Mouse (Mus musculus) splenic B cell, adult 2 months (primary cell): ENCODE data around the gene Eif3f.

Experiments
- DNase-seq: peaks from one replicate; pipeline ENCODE4 v3.0.0-alpha.2; 2011; ENCODE audit warnings: low read depth, low spot score
- H3K27me3 ChIP-seq: 2 replicates; pipeline ENCODE4 v1.6.1; 2012; ENCODE audit warnings: mild to moderate bottlenecking, low read length, moderate library complexity, mixed read lengths; ENCODE audit not compliant: control insufficient read depth, poor library complexity, insufficient read depth, severe bottlenecking
- H3K36me3 ChIP-seq: 2 replicates; pipeline ENCODE4 v1.6.1; 2012; ENCODE audit warnings: mild to moderate bottlenecking, low read length, moderate library complexity, mixed read lengths; ENCODE audit not compliant: control insufficient read depth, poor library complexity, insufficient read depth, severe bottlenecking

Eif3f gene

DNA sequence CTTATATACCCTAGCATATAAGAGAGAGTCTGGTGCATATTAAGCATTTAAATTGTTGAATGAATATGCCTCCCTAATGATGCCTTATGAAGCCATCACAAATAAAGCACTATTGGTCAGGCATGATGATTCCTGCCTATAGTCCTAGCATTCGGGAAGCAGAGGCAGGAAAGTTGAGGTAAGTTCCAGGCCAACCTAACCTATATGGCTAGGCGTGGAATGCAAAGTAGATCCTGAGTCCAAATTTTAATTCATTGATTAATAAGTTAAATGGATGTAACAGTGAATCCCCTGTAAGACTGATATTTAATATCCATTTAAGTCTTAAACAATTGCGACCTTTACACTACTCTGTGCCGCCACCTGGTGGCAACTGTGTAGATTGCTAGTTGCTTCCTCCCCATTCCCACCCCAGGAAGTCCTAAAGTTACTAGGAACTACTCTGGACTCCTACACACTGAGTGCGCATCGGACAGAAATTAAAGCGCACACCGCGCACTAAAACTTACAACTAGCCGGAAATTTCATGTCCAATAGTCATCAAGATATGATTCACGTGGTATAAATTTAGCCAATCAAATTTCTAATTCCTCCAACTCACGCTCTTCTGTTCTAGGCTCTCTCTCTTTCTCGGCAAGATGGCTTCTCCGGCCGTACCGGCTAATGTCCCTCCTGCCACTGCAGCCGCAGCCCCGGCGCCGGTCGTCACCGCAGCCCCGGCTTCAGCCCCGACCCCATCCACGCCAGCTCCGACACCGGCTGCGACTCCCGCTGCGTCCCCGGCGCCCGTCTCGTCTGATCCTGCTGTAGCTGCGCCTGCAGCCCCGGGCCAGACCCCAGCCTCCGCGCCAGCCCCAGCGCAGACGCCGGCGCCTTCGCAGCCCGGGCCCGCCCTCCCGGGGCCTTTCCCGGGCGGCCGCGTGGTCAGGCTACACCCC lies at the start of gene Eif3f:
Gene Eif3f, plus strand, starts transcription at position 624 of the 938 bp plus-strand sequence.
- peak; percentile 99 for DNase-seq
- Histone ChIP-seq H3K36me3 (peaks cover 14% of the 10 kb centered on the region), H3K27me3 (no peaks in the 10 kb centered on the region)

DNA sequence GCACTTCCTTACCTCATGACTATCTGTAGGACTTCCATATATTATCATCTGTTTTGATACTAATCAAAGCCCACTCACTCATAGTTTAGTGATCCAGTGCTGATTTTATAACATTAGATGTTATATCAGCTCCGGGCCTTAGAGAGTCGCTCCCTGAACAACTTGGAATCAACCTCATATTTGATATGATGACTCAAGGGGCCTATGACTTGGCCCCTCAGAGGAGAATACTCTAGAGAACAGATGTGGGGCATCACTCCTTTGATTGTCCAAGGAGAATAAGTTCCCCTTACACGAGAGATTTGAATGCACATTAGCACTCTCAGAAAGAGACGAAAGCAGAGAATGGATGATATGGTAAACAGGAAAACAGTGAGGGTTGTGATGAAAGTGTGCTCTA lies 49.3 kb upstream of the Eif3f start, which contains the start of gene Olfr518:
Gene Olfr518, minus strand, starts transcription at position 101 of the 400 bp plus-strand sequence.
- H3K36me3 ChIP-seq = no peaks in the 10 kb centered on the region
- no peak for DNase-seq

DNA sequence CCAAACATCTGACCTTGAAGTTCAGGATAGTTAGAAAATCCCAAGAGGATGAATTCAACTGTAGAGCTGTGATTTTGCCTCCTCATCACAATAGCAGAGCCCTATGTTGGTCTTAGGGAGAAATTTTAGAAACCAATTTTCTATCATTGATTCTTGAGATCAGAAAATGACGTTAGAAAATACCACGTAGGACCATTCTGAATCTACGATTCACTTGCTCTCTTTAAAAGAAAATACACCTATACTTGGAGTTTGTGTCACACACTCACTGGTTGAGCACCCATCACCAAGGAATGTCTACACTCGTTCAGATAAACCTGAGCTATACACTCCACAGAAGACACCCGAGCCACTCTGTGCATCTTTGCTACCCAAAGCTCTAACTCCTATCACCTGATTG lies 39.9 kb upstream of the Eif3f start, which contains the start of gene Olfr519:
Gene Olfr519, minus strand, starts transcription at position 101 of the 400 bp plus-strand sequence.
- DNase-seq = no peak
- no peaks in the 10 kb centered on the region for H3K27me3 ChIP-seq
- no peaks in the 10 kb centered on the region for H3K36me3 ChIP-seq

More for the DNA sequence above, 49.3 kb upstream of the Eif3f start, which contains the start of gene Olfr518:
- no peaks in the 10 kb centered on the region for H3K27me3 ChIP-seq

- DNase-seq = no peak
- Histone ChIP-seq H3K36me3 (no peaks in the 10 kb centered on the region), H3K27me3 (no peaks in the 10 kb centered on the region)
Observed at GRCm38 (mm10) chr7:108903969-108904368, 30.2 kb upstream of the Eif3f start.

DNA sequence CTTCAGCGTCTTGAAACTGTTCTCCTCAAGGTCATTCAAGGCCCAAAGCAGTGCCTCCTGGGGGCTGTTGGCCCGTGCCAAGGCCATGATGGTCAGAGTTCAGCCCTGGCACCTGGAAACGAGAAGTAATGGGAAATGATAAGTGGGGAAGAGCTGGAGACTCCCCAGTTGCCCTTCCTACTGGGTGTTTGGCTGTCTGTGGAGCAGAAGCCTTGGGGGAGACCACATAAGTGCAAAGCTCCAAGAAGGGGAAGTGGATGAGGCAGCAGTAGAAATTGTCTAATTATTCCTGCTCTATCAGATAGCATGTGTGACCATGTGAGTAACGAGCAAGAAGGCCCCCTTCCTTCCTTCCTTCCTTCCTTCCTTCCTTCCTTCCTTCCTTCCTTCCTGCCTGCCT lies 7.2 kb upstream of the Eif3f start:
- peaks cover 4% of the 10 kb centered on the region; the same call in 1 of the 2 replicates for H3K36me3 ChIP-seq
- H3K27me3 ChIP-seq = no peaks in the 10 kb centered on the region
- DNase-seq = no peak

DNA sequence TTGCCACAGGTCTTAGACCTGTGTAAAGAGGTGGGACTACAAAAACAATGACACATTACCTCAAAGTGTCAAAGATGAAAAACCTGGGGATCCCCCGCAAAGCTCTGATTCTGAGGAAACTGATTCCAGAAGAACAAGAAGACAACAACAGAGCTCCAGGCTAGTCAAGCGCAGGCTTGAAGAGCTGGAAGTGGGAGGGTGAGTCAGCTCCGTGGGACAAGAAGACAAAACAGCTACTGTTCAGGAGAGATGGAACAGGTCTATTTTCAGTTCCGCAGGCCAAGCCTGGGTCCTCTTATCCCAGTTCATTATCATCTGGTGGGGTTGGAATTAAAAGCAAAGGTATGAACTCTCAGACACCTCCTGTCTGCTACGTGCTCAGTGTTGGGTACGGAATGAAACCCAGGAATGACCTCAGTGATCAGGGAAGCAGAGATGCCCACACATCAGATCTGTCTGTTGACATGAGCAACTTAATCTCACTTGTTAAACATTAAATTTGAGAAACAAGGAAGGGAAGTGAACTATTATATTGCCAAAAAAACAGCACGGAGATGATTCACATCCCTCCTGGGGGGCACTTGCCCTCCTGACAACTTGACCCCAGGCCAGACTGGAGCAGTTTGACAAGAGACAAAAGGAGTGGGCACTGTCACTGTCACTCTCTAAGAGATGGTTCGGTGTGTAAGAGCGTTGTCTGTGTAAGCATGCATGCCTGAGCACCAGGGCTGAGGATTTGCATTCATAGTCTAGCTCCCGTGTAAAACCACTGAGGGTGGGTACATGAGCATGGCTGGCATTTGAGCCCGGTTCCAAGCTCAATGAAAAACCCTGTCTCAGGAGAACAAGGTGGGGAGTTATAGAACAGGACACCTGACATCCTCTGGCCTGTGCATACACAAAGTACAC lies 5.7 kb upstream of the Eif3f start:
- no peak for DNase-seq
- Histone ChIP-seq H3K27me3 (no peaks in the 10 kb centered on the region), H3K36me3 (peaks cover 4% of the 10 kb centered on the region; the same call in 1 of the 2 replicates)

- peak; percentile 66 for DNase-seq
- H3K27me3 ChIP-seq = no peaks in the 10 kb centered on the region
Observed at GRCm38 (mm10) chr7:108929726-108930393, 4.4 kb upstream of the Eif3f start, which contains the start of gene Nlrp10. TSS of gene Nlrp10 (minus strand) at chr7:108930178.

DNA sequence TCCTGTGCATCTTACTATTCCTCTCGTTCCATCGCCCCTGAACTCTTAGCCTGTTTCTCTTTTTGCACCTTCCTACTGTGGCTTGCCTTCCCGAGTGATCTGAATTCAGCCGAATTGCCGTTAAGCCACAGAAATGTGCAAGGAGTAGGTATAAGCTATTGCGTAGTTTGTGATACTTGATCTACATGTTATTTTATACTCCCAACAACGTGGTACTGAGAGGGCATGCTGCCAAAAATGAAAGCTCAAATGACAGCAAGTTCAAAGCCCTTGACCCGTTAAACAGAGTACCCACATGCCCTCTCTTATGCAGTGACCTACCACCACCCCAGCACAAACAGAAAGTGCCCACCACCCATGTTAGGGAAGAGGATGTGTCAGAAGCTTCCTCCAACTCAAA lies 619 bp downstream of the Eif3f start:
- no peak for DNase-seq
- H3K27me3 ChIP-seq = no peaks in the 10 kb centered on the region
- H3K36me3 ChIP-seq = peaks cover 15% of the 10 kb centered on the region

More at GRCm38 (mm10) chr7:108929726-108930393, 4.4 kb upstream of the Eif3f start, which contains the start of gene Nlrp10:
- H3K36me3 ChIP-seq = peaks cover 4% of the 10 kb centered on the region; the same call in 1 of the 2 replicates

DNA sequence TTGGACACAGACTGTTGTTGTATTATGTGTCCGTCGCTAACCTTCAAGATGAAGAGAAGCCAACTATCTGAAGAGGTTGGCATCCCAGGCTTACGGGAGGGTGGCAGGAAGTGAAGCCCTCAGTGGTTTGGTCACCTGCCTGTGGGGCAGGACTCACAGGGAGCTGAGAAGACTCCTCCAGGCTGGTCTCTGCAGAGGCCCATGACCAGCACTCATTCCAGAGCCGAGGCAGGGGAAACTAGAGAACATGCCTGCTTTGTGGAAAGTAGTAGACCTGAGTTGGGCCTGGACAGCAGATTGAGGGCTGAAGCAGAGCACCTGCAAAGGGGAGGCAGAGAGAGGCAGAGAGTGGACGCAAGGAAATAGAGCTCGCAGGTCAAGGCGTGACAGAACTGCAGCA lies 1.2 kb downstream of the Eif3f start:
- peaks cover 20% of the 10 kb centered on the region for H3K36me3 ChIP-seq
- no peak for DNase-seq

GRCm38 (mm10) chr7:108936591-108936990 lies 2.4 kb downstream of the Eif3f start:
- DNase-seq = no peak
- Histone ChIP-seq H3K36me3 (peaks cover 22% of the 10 kb centered on the region), H3K27me3 (no peaks in the 10 kb centered on the region)

More for the DNA sequence above, 1.2 kb downstream of the Eif3f start:
- no peaks in the 10 kb centered on the region for H3K27me3 ChIP-seq

DNA sequence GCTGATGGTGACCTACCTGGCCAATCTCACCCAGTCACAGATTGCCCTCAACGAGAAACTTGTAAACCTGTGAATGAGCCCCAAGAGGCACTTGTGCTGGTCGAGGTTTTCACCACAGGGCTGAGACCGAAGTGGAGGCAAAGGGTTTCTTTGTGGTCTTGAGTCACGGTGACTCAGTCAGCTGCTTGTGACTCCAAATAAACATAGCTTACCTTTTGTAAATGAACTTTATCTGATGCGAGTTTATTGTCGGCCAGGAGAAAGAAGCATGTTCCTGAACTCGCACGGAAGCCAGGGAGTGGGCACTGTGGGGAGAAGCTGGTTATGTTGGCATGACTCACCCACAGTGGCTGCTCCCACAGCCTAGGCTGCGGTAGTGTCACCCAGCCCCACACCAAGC lies 7.2 kb downstream of the Eif3f start:
- Histone ChIP-seq H3K36me3 (peaks cover 27% of the 10 kb centered on the region), H3K27me3 (no peaks in the 10 kb centered on the region)
- DNase-seq = no peak

GRCm38 (mm10) chr7:108944002-108944401 lies 9.8 kb downstream of the Eif3f start:
- Histone ChIP-seq H3K36me3 (peaks cover 13% of the 10 kb centered on the region), H3K27me3 (no peaks in the 10 kb centered on the region)
- peak; percentile 71 for DNase-seq

DNA sequence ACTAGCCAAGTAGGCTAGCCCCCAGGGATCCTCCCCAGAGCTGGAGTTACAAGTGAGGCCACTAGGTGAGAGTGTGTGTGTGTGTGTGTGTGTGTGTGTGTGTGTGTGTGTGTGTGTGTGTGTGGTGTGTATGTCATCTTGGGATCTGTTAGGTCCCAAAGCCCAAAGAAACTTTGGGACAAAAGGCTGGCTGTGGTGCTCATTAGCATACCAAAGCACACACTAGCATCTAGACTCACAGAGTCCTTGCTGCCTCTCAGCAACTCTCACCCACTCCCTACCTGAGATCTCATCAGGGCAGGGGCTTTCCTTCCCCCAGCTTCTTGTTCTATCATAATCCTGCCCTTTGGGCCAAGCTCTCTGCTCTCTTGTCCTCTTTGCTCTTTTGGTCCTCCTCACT lies 14.4 kb downstream of the Eif3f start:
- no peak for DNase-seq
- Histone ChIP-seq H3K27me3 (no peaks in the 10 kb centered on the region), H3K36me3 (no peaks in the 10 kb centered on the region; the same call in 1 of the 2 replicates)

DNA sequence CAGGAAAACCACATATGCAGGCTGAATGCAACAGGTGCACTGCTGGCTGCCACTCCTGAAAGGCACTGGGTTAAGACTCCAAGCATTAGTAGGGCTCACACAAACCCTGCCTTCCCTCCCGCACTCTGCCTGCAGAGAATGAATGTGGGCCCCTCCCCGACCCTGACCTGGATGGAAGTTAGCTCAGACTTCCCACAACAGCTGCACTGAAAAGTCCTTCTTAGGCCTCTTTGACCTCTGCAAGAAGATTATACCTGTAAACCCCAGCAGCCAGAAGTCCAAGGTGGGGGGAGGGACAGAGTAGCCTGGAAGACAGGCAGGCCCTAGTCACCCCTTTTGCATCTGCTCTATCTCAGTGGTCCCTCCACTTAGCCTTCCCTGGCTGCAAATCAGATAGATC lies 15.1 kb downstream of the Eif3f start:
- H3K27me3 ChIP-seq = no peaks in the 10 kb centered on the region
- H3K36me3 ChIP-seq = no peaks in the 10 kb centered on the region; the same call in 1 of the 2 replicates
- DNase-seq = no peak
